Mouse (Mus musculus) bone marrow, adult 2 months (tissue): ENCODE results near the gene Cd52.

ENCODE experiments used
- CTCF ChIP-seq: fragments of 200-500 bp; IDR thresholded peaks from 2 replicates; pipeline ENCODE4 v1.5.1; 2011; ENCODE audit warnings: low read length, control low read depth; ENCODE audit not compliant: control insufficient read depth, insufficient read depth
- POLR2A ChIP-seq: fragments of 200-500 bp; IDR thresholded peaks from 2 replicates; pipeline ENCODE4 v1.6.1; 2011; ENCODE audit warnings: low read depth, mild to moderate bottlenecking, control low read depth, low read length, borderline replicate concordance; ENCODE audit not compliant: control insufficient read depth

GRCm38 (mm10) chr4:134117012-134117411 is 22.1 kb upstream of the Cd52 start:
- TF ChIP-seq CTCF = peak; percentile 11; the same call in 1 of the 2 replicates
- no peak for TF ChIP-seq POLR2A
